Mouse (Mus musculus) left cerebral cortex, postnatal 10 days (tissue): ENCODE measurements around the gene Ddx39b. TPM values are rescaled to one million over a fixed set of nuclear protein-coding genes. Genes with fewer than 3 reads are reported as not detected.
A peak's percentile ranks its signal among the peaks of the same experiment; 100 is the strongest.

ENCODE experiments used
- DNase-seq, 2 experiments: peaks; one replicate each; pipeline ENCODE4 v3.0.0; 2021 to 2022; ENCODE audit warnings: low spot score in 2 of 2, mixed read lengths in 1 of 2; ENCODE audit errors: extremely low spot score in 1 of 2
- intact Hi-C: fragments of 180-260 bp; cut with DNase I; formaldehyde crosslinking; loops from one replicate; pipeline ENCODE4 v1.15.1; 2025
- total RNA-seq, 2 experiments: library from RNA; stranded (reverse); gene quantifications; 2 replicates each; pipeline ENCODE4 v1.2.3; 2021

Gene Ddx39b
- total RNA-seq, 2 experiments from 2014 or later = 255 to 261 TPM

DNA sequence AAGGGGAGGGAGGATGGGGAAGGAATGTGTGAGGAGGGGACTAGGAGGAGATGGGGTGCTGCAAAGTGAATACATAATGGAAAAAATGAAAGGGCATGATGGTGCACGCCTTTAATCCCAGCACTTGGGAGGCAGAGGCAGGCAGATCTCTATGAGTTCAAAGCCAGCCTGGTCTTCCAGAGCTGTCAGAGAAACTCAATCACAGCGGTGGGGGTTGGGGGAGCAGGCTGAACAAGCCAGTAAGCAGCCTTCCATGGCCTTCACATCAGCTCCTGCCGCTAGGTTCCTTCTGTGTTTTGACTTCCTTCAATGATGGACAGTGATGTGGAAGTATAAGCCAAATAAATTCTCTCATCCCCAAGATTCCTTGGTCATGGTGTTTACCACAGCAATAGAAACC, 13.8 kb downstream of the Ddx39b start:
- DNase-seq = no peak
- intact Hi-C loops = loop anchor here (5.0 kb wide), 1 partner anchor 37 kb away; no protein-coding TSS in a partner anchor

GRCm38 (mm10) chr17:35255704-35256103, 14.2 kb downstream of the Ddx39b start:
- intact Hi-C loops = loop anchor here (5.0 kb wide), 1 partner anchor 37 kb away; no protein-coding TSS in a partner anchor
- no peak for DNase-seq

- intact Hi-C loops = loop anchor here (5.0 kb wide), 1 partner anchor 35 kb away; no protein-coding TSS in a partner anchor
Measured at GRCm38 (mm10) chr17:35257378-35257777, 15.8 kb downstream of the Ddx39b start.

GRCm38 (mm10) chr17:35257824-35258491, 16.4 kb downstream of the Ddx39b start:
- intact Hi-C loops = loop anchor here (2.0 to 5.0 kb wide), 2 partner anchors 17 to 34 kb away; no protein-coding TSS in a partner anchor

More at GRCm38 (mm10) chr17:35257378-35257777, 15.8 kb downstream of the Ddx39b start:
- no peak for DNase-seq

DNA sequence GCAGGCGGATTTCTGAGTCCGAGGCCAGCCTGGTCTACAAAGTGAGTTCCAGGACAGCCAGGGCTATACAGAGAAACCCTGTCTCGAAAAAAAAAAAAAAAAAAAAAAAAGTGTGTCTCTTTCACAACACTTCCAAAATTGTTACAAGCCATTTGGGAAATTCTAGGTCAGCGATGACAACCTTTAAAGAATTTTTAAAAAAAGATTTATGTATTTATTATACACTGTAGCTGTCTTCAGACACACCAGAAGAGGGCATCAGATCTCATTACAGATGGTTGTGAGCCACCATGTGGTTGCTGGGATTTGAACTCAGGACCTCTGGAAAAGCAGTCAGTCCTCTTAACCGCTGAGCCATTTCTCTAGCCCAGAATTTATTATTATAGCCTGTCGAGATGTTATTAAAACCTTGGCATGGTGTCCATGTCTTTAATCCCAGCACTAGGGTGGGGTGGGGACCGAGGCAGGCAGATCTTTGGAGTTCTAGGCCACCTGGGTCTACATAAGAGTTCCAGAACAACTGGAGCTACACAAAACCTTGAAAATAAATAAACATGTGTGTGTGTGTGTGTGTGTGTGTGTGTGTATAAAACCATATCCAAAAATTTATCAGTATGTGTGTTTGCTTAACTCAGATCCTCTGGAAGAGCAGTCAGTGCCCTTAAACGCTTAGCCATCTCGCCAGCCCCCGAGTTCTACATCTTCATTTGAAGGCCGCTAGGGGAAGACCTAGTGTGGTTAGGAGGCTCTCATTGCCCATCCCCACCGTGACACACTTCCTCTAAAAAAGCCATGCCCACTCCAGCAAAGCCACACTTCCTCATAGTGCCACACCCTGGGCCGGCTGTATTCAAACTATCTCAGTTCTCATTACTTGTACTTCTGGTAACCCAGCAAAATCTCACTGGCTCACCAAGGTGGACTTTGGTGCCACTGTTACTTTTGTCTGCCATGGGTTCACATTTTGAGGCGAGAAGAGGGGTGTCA, 17.2 kb downstream of the Ddx39b start:
- peak in 1 of 2 experiments; percentile 63 for DNase-seq
- intact Hi-C loops = loop anchor here (2.0 to 5.0 kb wide), 2 partner anchors 16 to 34 kb away; no protein-coding TSS in a partner anchor

More at GRCm38 (mm10) chr17:35257824-35258491, 16.4 kb downstream of the Ddx39b start:
- DNase-seq = peak; percentile 91

GRCm38 (mm10) chr17:35259621-35260020, 18.1 kb downstream of the Ddx39b start:
- intact Hi-C loops = loop anchor here (2.0 to 5.0 kb wide), 3 partner anchors 15 to 43 kb away; no protein-coding TSS in a partner anchor
- DNase-seq = no peak

DNA sequence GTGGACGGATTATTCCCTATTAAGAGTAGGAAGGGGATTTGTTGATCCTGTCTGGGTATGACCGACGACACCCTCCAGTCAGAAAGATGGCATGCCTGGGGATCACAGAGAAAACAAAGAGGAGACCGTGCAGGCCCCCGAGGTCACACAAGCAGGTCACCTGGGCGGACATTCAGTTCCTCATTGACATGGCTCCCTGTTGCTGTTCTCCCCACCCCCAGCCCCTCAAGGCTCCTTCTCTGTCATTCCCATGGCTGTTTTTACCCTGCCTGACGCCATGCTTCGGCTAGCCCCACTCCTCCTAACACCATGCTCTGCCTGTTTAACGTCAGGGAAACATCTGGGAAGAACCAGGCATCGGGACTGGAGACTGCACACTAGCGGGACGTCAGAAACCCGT, 20.1 kb downstream of the Ddx39b start:
- no peak for DNase-seq

DNA sequence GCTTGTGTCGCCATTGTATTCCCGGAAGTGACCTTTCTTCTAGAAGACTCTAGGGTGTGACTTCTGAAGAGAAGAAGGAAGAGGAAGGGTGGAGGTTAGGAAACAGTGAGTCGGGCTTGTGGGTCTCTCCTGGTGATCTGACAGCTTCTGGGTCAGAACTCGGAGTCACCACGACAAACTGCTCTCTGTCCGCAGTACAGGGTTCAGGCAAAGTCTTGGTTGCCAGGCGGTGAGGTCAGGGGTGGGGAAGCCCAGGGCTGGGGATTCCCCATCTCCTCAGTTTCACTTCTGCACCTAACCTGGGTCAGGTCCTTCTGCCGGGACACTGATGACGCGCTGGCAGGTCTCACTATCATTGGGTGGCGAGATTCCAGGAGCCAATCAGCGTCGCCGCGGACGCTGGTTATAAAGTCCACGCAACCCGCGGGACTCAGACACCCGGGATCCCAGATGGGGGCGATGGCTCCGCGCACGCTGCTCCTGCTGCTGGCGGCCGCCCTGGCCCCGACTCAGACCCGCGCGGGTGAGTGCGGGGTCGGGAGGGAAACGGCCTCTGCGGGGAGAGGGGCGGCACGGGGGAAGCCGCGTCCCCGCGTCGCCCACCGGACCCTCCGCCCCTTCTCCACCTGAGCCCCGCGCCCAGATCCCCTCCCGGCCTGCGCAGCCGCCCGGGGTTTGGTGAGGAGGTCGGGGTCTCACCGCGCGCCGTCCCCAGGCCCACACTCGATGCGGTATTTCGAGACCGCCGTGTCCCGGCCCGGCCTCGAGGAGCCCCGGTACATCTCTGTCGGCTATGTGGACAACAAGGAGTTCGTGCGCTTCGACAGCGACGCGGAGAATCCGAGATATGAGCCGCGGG, 21.3 kb downstream of the Ddx39b start, which contains the start of gene H2-D1:
Gene H2-D1 (plus strand): TSS at position 67 of the 859 bp plus-strand sequence.
- peak; percentile 93 to 97 for DNase-seq
- intact Hi-C loops = loop anchor here (5.0 kb wide), 1 partner anchor 39 kb away; no protein-coding TSS in a partner anchor

More for the DNA sequence above, 20.1 kb downstream of the Ddx39b start:
- intact Hi-C loops = loop anchor here (5.0 kb wide), 1 partner anchor 41 kb away; no protein-coding TSS in a partner anchor

DNA sequence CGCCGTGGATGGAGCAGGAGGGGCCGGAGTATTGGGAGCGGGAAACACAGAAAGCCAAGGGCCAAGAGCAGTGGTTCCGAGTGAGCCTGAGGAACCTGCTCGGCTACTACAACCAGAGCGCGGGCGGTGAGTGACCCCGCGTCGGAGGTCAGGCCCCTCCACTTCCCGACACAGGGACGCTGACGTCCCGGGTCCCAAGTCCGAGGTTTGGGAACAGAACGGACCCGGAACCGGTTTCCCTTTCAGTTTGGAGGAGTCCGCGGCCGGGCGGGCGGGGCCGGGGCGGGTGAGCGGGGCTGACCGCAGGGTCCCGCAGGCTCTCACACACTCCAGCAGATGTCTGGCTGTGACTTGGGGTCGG, 22.0 kb downstream of the Ddx39b start:
- intact Hi-C loops = loop anchor here (5.0 kb wide), 1 partner anchor 39 kb away; no protein-coding TSS in a partner anchor
- no peak for DNase-seq

DNA sequence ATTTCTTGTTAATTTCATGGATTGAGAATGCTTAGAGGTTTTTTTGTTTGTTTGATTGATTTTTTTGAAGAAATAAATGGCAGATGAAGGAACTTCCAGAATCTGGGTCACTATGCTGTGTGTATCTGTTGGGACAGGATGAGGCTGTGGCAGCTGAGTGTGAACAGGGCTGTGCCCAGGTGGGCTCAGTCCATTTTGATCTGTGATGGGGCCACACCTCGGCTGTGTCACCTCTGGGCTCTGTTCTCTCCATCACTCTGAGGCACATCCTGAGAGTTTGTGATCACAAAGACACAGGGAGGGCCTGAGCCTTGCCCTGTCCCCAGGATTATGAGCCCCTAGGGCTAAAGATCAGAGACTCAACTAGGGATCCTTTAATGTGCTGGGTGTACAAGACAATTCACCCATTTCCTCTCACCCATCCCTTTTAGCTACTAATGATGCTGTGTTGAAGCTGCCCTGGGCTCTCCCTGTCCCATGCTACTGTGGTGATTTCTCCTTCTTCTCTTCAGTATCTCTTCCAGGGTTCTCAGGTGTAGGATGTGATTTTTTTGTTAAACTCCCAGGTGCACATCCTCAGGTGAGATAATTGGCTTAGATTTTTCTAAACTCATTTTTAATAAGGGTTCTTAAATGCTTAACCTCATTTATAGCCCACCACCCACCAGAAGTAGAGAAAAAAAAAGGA, 26.0 kb downstream of the Ddx39b start:
- intact Hi-C loops = loop anchor here (2.0 kb wide), 2 partner anchors 1273 to 1295 kb away; no protein-coding TSS in a partner anchor

DNA sequence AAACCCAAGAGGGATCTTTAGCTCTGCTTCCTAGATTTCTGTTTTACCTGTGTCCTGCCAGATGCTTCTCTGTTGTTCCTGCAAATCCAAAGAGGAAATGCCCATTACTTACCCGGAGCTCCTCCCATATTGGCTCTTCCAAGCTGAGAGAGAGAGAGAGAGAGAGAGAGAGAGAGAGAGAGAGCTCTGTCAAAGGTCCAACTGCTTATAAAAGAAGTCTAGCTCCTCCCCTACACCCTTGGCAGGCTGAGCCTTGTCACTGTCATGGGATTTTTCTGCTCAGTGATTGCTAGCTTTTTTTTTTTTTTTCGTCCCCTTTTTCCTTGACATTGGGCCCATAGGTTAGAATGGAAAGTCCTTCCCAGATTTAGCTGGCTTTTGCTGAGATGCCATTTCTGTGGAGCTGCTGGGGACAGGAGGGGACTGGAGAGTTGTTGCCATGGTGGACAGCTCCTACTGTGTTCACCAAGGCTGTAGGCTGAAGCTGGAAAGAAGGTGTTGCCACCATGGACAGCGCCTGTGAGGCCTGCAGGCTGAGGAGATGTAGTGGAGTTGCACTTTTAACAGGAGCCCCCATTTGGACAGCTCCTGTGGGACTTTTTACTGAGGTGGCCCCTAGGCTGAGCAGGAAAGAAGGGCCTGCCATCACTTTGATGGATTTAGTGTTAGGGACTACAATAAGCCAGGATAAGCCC, 28.3 kb downstream of the Ddx39b start:
- intact Hi-C loops = loop anchor here (2.0 kb wide), 2 partner anchors 1275 to 1297 kb away; no protein-coding TSS in a partner anchor
- no peak for DNase-seq

More for the DNA sequence above, 26.0 kb downstream of the Ddx39b start:
- DNase-seq = no peak

DNA sequence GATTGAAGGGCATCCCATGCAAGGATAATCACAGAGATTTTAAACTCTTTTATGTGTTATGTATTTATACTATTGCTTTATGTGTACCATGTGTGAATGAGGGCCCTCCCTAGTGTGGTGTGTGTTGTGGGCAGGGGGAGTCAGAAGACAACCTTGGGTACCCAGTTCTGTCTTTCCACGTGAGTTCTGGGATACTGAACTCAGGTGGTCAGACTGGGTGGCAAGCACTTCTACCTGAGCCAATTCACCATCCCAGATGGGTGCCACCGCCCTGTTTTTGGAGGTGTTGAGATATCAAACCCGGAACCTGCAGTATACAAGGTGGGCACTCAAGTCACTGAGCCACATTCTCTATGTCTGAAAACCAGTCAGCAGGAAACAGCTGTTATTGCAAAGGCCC, 30.7 kb downstream of the Ddx39b start:
- DNase-seq = no peak
- intact Hi-C loops = no loop called here

DNA sequence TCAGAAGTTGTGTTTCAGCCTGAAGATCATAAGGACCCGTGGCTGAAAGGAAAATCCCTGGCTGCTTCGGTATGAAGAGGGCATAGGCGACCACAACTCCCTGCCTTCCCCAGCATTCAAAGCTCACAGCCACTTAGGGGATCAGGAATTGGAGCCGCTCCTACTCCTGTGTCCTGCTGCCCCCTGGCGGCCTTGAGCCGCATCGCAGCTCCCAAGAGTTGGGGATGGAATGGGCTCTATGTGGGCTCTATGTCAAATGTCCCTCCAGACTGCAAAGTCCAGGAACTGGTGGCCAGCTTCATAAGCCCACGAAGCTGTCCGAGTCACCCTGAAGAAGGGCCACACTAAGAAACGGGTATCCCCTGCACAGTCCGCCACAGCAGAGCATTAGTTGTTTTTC, 33.2 kb downstream of the Ddx39b start:
- intact Hi-C loops = loop anchor here (2.0 to 5.0 kb wide), 2 partner anchors 16 to 1262 kb away; no protein-coding TSS in a partner anchor
- DNase-seq = peak; percentile 71 to 86

DNA sequence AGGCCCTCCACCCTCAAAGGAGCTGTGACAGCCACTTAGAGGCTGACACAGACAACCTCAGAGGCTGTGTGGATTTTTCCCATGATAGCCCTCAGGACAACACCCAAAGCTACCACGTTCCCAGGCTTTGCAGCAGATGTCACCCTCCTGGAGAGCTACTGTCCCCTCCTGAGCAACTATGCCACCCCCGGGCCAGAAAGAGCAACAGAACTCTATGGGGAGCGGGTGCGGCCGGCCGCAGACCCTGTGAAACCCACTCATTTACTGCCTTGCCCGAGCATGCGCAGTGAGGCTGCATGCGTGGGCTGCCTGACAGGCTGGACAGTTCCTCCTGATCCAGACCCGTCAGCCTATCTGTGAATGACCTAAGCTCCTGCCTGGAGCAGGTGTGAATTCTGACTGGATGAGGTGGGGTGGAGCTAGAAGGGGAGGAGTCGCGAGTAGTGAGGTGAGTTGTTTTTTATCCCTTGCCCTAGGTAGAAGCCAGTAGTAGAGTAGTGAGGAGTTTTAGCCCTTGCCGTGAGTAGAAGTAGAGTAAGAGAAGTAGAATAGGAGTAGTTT, 34.8 kb downstream of the Ddx39b start:
- no peak for DNase-seq
- intact Hi-C loops = loop anchor here (5.0 kb wide), 1 partner anchor 1264 kb away; no protein-coding TSS in a partner anchor

DNA sequence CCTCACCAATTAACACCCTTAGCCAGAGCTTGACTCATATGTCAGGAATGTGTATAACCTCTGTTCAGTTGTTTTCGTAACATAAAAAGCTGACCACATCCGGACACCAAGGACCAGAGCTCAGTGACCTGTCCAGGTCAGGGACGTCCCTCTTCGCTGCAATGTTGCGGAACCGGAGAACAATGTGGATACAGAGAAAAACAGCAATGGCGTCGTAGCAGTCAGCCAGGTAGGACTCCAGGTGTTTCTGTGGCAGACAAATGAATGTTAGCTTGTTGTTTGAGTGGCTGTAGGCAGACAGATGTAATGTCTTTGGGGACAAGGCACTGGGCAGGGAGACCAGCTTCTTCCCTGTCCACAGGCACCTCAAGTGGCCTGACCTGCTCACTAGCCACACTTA, 36.5 kb downstream of the Ddx39b start:
- DNase-seq = no peak
- intact Hi-C loops = loop anchor here (2.0 to 5.0 kb wide), 2 partner anchors 1266 to 1317 kb away; no protein-coding TSS in a partner anchor

DNA sequence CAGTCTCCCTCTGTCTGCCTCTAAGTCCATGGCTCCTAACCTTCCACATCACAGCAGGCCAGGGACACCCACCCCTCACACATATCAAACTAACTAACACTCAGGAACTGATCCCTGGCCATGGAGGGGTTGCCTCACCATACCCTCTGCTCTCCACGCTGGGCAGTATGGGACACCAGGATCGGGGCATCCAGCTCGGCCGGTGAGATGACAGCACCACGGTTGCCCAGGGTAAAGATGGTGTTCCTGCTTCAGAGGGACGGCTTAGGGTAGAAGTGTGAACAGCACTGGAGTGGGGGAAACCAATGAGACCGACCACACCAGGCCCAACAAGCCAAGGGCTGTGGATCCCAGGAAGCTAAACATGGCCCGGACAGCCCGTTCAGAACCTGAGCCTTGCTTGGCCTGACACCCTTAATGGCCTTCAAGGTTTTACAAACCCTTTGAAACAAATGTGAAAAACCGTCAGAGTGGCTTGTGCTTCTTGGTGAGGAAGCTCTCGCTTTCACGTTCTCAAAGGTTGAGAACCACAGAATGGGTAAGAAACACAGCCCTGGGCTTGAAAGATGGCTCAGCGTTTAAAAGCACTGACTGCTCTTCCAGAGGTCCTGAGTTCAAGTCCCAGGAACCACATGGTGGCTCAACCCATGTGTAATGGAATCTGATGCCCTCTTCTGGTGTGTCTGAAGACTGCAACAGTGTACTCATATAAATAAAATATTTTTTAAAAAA, 37.6 kb downstream of the Ddx39b start:
- intact Hi-C loops = loop anchor here (2.0 to 5.0 kb wide), 2 partner anchors 1267 to 1318 kb away; no protein-coding TSS in a partner anchor
- no peak for DNase-seq
